Mouse (Mus musculus) CH12.LX (cell line): ENCODE results near the gene Fam240a.

Experiments
- BHLHE40 ChIP-seq: IDR thresholded peaks from 2 replicates; pipeline ENCODE4 v1.6.1; 2011; ENCODE audit warnings: mild to moderate bottlenecking, low read depth, low read length, improper control_type of control experiment
- CHD2 ChIP-seq: IDR thresholded peaks from 2 replicates; pipeline ENCODE4 v1.6.1; 2011; ENCODE audit warnings: low read length, improper control_type of control experiment
- CTCF ChIP-seq, 2 experiments: IDR thresholded peaks in 1 of 2; conservative IDR thresholded peaks in 1 of 2; 2 replicates each; pipeline ENCODE4 v1.5.1; 2011 to 2012; ENCODE audit warnings: low read depth in 2 of 2, low read length in 2 of 2, improper control_type of control experiment in 1 of 2, inconsistent platforms in 1 of 2, mild to moderate bottlenecking in 1 of 2, moderate library complexity in 1 of 2
- ETS1 ChIP-seq: conservative IDR thresholded peaks from 2 replicates; pipeline ENCODE4 v1.6.1; 2012; ENCODE audit warnings: low read depth, mild to moderate bottlenecking, inconsistent platforms, low read length, improper control_type of control experiment, moderate library complexity
- IRF4 ChIP-seq: IDR thresholded peaks from 2 replicates; pipeline ENCODE4 v1.6.1; 2014; ENCODE audit warnings: low read depth, mild to moderate bottlenecking, inconsistent platforms, low read length, improper control_type of control experiment
- KAT2A ChIP-seq: IDR thresholded peaks from 2 replicates; pipeline ENCODE4 v1.6.1; 2012; ENCODE audit warnings: low read length, improper control_type of control experiment, inconsistent platforms; ENCODE audit not compliant: insufficient replicate concordance
- MAX ChIP-seq: IDR thresholded peaks from 2 replicates; pipeline ENCODE4 v1.6.1; 2011; ENCODE audit warnings: low read length, improper control_type of control experiment
- MEF2A ChIP-seq: IDR thresholded peaks from 2 replicates; pipeline ENCODE4 v1.6.1; 2014; ENCODE audit warnings: low read depth, mild to moderate bottlenecking, inconsistent platforms, low read length, improper control_type of control experiment, borderline replicate concordance
- NRF1 ChIP-seq: IDR thresholded peaks from 2 replicates; pipeline ENCODE4 v1.6.1; 2014; ENCODE audit warnings: low read depth, mild to moderate bottlenecking, inconsistent platforms, low read length, improper control_type of control experiment, moderate library complexity
- POLR2A ChIP-seq: IDR thresholded peaks from 2 replicates; pipeline ENCODE4 v1.6.1; 2011; ENCODE audit warnings: low read depth, mild to moderate bottlenecking, improper control_type of control experiment, low read length
- RCOR1 ChIP-seq: conservative IDR thresholded peaks from 2 replicates; pipeline ENCODE4 v1.6.1; 2012; ENCODE audit warnings: low read depth, mild to moderate bottlenecking, inconsistent platforms, low read length, improper control_type of control experiment
- SIN3A ChIP-seq: IDR thresholded peaks from 2 replicates; pipeline ENCODE4 v1.6.1; 2012; ENCODE audit warnings: low read length, improper control_type of control experiment, inconsistent platforms
- USF2 ChIP-seq: conservative IDR thresholded peaks from 2 replicates; pipeline ENCODE4 v1.6.1; 2011; ENCODE audit warnings: low read depth, low read length, improper control_type of control experiment
- ZNF384 ChIP-seq: IDR thresholded peaks from 2 replicates; pipeline ENCODE4 v1.6.1; 2012; ENCODE audit warnings: low read depth, low read length, improper control_type of control experiment, inconsistent platforms

DNA sequence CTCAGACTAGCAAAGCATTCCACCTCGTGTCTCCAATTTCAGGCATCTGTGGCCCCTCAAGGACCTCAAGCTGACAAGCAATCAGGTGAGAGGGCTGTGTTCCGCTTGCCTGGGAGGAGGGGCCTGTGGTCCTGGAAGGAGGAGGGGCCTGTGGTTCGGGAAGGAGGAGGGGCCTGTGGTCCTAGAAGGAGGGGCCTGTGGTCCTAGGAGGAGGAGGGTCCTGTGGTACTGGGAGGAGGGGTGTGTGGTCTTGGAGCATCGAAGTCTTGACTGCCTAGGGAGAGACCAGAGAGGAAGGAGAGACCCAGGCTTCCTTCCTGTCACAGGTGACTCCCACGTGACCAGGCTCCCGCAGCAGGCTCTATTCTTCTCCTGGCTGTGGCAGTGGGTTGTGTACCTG is 20.1 kb downstream of the Fam240a start:
- no peak for TF ChIP-seq RCOR1
- no peak for TF ChIP-seq BHLHE40
- no peak for TF ChIP-seq ZNF384
- no peak for TF ChIP-seq CTCF (conservative IDR thresholded peaks at IDR 0.05 in 1 of 2, IDR thresholded peaks at IDR 0.05 in 1 of 2; ENCODE audit: low read depth in 2 of 2, low read length in 2 of 2)
- TF ChIP-seq MEF2A: no peak
- TF ChIP-seq USF2: no peak
- TF ChIP-seq NRF1: no peak
- no peak for TF ChIP-seq CHD2
- no peak for TF ChIP-seq POLR2A
- TF ChIP-seq KAT2A: no peak
- no peak for TF ChIP-seq IRF4
- TF ChIP-seq SIN3A: no peak
- TF ChIP-seq MAX: no peak
- TF ChIP-seq ETS1: no peak
